Mouse (Mus musculus) kidney, adult 11 months (tissue): ENCODE data around the gene Slc24a4.
"Not testable (repeated sequence)": the region's sequence is repeated elsewhere in the genome, so short reads cannot be mapped to it uniquely, and the experiment has no call there.

Source experiments
- DNase-seq: peaks from one replicate; pipeline ENCODE4 v3.0.0; 2022

The Slc24a4 gene

GRCm38 (mm10) chr12:102252525-102252924 lies 124.0 kb downstream of the Slc24a4 start:
- DNase-seq, result no peak

GRCm38 (mm10) chr12:102255012-102255411 lies 126.5 kb downstream of the Slc24a4 start:
- DNase-seq, result no peak

- no peak for DNase-seq
These were observed 130.1 kb downstream of the Slc24a4 start for GRCm38 (mm10) chr12:102258522-102259112.

- DNase-seq, result peak; percentile 38
These were observed 133.4 kb downstream of the Slc24a4 start for GRCm38 (mm10) chr12:102261933-102262396.

GRCm38 (mm10) chr12:102262809-102263208 lies 134.3 kb downstream of the Slc24a4 start:
- no peak for DNase-seq

- no peak for DNase-seq
These were observed 134.7 kb downstream of the Slc24a4 start for GRCm38 (mm10) chr12:102263249-102263648.

- no peak for DNase-seq
These were observed 137.9 kb downstream of the Slc24a4 start for GRCm38 (mm10) chr12:102266433-102266832.

- DNase-seq, result no peak
These were observed 140.6 kb downstream of the Slc24a4 start for GRCm38 (mm10) chr12:102269144-102269543.

GRCm38 (mm10) chr12:102270776-102271405 lies 142.4 kb downstream of the Slc24a4 start:
- no peak for DNase-seq

GRCm38 (mm10) chr12:102271447-102271846 lies 142.9 kb downstream of the Slc24a4 start:
- DNase-seq, result peak; percentile 90

- peak; percentile 91 for DNase-seq
These were observed 147.4 kb downstream of the Slc24a4 start for GRCm38 (mm10) chr12:102275833-102276443.

GRCm38 (mm10) chr12:102280290-102280689 lies 151.8 kb downstream of the Slc24a4 start:
- not testable (repeated sequence) for DNase-seq

- DNase-seq, result no peak
These were observed 152.5 kb downstream of the Slc24a4 start for GRCm38 (mm10) chr12:102280867-102281503.

- no peak for DNase-seq
These were observed 153.6 kb downstream of the Slc24a4 start for GRCm38 (mm10) chr12:102282126-102282525.

- DNase-seq, result peak; percentile 59
These were observed 154.4 kb downstream of the Slc24a4 start, which contains the start of gene Rin3 for GRCm38 (mm10) chr12:102282763-102283482. TSS of gene Rin3 (plus strand) at chr12:102283048.

GRCm38 (mm10) chr12:102283483-102284266 lies 155.1 kb downstream of the Slc24a4 start:
- DNase-seq, result peak; percentile 70

- no peak for DNase-seq
These were observed 155.7 kb downstream of the Slc24a4 start for GRCm38 (mm10) chr12:102284267-102284610.

- DNase-seq, result no peak
These were observed 156.2 kb downstream of the Slc24a4 start for GRCm38 (mm10) chr12:102284618-102285159.

GRCm38 (mm10) chr12:102285318-102285717 lies 156.8 kb downstream of the Slc24a4 start:
- DNase-seq, result no peak

GRCm38 (mm10) chr12:102285779-102286178 lies 157.2 kb downstream of the Slc24a4 start:
- DNase-seq, result peak; percentile 26

- peak; percentile 65 for DNase-seq
These were observed 158.3 kb downstream of the Slc24a4 start for GRCm38 (mm10) chr12:102286681-102287414.
